Mouse (Mus musculus): Measurements from ENCODE around the gene Tmem208. TPM values are rescaled to one million over a fixed set of nuclear protein-coding genes. Genes with fewer than 3 reads are reported as not detected.

The Tmem208 gene
- polyA plus RNA-seq, 1 experiment from 2014 or later, result 91.4 TPM

DNA sequence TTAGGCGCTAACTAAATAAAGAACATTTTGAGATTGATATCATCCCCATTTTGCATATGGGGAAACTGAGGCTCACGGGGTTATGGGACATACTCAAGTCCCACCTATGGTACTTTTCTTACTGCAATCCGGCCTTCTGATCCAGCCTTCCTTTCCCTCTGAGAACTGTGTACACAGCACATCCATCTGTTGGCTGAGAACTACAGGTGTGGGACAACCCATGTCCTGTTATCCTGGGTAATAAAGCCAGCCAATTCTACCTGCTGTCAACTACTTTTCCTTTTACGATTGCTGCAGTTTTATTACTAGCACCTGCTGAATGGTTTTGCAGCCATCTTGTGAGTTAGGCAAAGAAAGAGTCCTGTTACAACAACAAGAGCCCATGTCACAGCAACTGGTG is 28.4 kb downstream of the Tmem208 start:
- WGBS, result 88% methylated on average over 4 of the region's 4 CpGs
- H3K9me3 ChIP-seq (ENCODE audit: control insufficient read depth, low read length), result no peaks in the 10 kb centered on the region
- 0 out of 2 replicates have a peak, but pooled peaks cover 2% of the 10 kb centered on the region for H3K36me3 ChIP-seq (ENCODE audit: control insufficient read depth, insufficient read depth, low read length)
- H3K4me1 ChIP-seq (ENCODE audit: control insufficient read depth, insufficient read depth, low read length), result peaks cover 2% of the 10 kb centered on the region; the same call in 1 of the 2 replicates
- no peak overlapping the region for H3K4me3 ChIP-seq (ENCODE audit: low read depth, low read length)
- no peak overlapping the region for H3K4me2 ChIP-seq
- no peak overlapping the region for H3K27ac ChIP-seq (ENCODE audit: low read depth, low read length)
- ATAC-seq (ENCODE audit: low FRiP score) (no peak), DNase-seq (ENCODE audit: low spot score, missing footprints) (no peak)
- H3K9ac ChIP-seq (ENCODE audit: low read length), result no peak overlapping the region
- H3K27me3 ChIP-seq (ENCODE audit: control insufficient read depth, insufficient read depth, low read length), result no peaks in the 10 kb centered on the region

DNA sequence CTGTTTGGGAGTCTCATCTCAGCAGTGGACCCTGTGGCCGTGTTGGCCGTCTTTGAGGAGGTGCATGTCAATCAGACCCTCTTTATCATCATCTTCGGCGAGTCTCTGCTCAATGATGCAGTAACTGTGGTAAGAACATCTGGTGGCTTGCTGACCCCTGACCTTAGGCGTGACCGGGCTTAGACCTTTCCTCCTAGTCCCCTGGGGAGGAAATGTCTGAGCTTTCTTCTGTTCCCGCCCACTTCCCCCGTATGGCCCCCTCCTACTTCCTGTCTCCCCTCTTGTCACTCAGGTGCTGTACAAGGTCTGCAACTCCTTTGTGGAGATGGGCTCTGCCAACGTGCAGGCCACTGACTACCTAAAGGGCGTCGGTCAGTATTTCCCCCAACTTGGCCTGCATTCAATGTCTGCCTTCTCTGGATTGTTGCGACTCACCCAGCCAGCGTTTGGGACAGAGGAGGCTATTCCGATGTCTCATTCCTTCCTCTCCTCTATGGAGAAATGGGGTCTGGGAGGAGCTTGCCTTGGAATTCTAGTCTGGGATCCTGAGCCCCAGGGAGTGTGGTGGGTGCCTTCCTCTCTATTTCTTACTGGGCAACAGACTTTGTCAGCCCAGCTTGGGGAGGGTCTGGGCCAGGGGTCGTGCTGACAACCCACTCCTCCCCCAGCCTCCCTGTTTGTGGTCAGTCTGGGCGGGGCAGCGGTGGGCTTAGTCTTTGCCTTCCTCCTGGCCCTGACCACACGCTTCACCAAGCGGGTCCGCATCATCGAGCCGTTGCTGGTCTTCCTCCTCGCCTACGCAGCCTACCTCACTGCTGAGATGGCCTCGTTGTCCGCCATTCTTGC is 29.2 kb downstream of the Tmem208 start:
- H3K4me2 ChIP-seq, result no peak overlapping the region
- H3K4me1 ChIP-seq (ENCODE audit: control insufficient read depth, insufficient read depth, low read length), result no peaks in the 10 kb centered on the region
- WGBS, result 59% methylated on average over 26 of the region's 26 CpGs
- H3K27ac ChIP-seq (ENCODE audit: low read depth, low read length), result no peak overlapping the region
- no peaks in the 10 kb centered on the region for H3K9me3 ChIP-seq (ENCODE audit: control insufficient read depth, low read length)
- ATAC-seq (ENCODE audit: low FRiP score), result no peak
- H3K36me3 ChIP-seq (ENCODE audit: control insufficient read depth, insufficient read depth, low read length), result 0 out of 2 replicates have a peak, but pooled peaks cover 2% of the 10 kb centered on the region
- H3K4me3 ChIP-seq (ENCODE audit: low read depth, low read length), result no peak overlapping the region
- no peak overlapping the region for H3K9ac ChIP-seq (ENCODE audit: low read length)
- no peak for DNase-seq (ENCODE audit: low spot score, missing footprints)
- H3K27me3 ChIP-seq (ENCODE audit: control insufficient read depth, insufficient read depth, low read length), result no peaks in the 10 kb centered on the region

- no peak overlapping the region for H3K4me3 ChIP-seq (ENCODE audit: low read depth, low read length)
- H3K9me3 ChIP-seq (ENCODE audit: control insufficient read depth, low read length), result no peaks in the 10 kb centered on the region
- H3K36me3 ChIP-seq (ENCODE audit: control insufficient read depth, insufficient read depth, low read length), result peaks cover 2% of the 10 kb centered on the region; the same call in 1 of the 2 replicates
- DNase-seq (ENCODE audit: low spot score, missing footprints), result no peak
- H3K4me2 ChIP-seq, result no peak overlapping the region
- 83% methylated on average over 14 of the region's 14 CpGs for WGBS
- no peaks in the 10 kb centered on the region for H3K4me1 ChIP-seq (ENCODE audit: control insufficient read depth, insufficient read depth, low read length)
- H3K27ac ChIP-seq (ENCODE audit: low read depth, low read length), result no peak overlapping the region
- no peaks in the 10 kb centered on the region for H3K27me3 ChIP-seq (ENCODE audit: control insufficient read depth, insufficient read depth, low read length)
- ATAC-seq (ENCODE audit: low FRiP score), result no peak
- H3K9ac ChIP-seq (ENCODE audit: low read length), result no peak overlapping the region
These were observed 30.5 kb downstream of the Tmem208 start for GRCm38 (mm10) chr8:105356681-105357080.

- Histone ChIP-seq H3K4me3 (ENCODE audit: low read depth, low read length) (no peak overlapping the region), H3K36me3 (ENCODE audit: control insufficient read depth, insufficient read depth, low read length) (no peaks in the 10 kb centered on the region; the same call in 1 of the 2 replicates), H3K4me1 (ENCODE audit: control insufficient read depth, insufficient read depth, low read length) (no peaks in the 10 kb centered on the region), H3K27me3 (ENCODE audit: control insufficient read depth, insufficient read depth, low read length) (no peaks in the 10 kb centered on the region), H3K27ac (ENCODE audit: low read depth, low read length) (no peak overlapping the region), H3K9ac (ENCODE audit: low read length) (no peak overlapping the region; the same call in 1 of the 2 replicates), H3K4me2 (no peak overlapping the region), H3K9me3 (ENCODE audit: control insufficient read depth, low read length) (no peaks in the 10 kb centered on the region)
- no peak for ATAC-seq (ENCODE audit: low FRiP score)
- no peak for DNase-seq (ENCODE audit: low spot score, missing footprints)
- WGBS, result 77% methylated on average over 15 of the region's 15 CpGs
These were observed 33.1 kb downstream of the Tmem208 start for GRCm38 (mm10) chr8:105359208-105359607.

DNA sequence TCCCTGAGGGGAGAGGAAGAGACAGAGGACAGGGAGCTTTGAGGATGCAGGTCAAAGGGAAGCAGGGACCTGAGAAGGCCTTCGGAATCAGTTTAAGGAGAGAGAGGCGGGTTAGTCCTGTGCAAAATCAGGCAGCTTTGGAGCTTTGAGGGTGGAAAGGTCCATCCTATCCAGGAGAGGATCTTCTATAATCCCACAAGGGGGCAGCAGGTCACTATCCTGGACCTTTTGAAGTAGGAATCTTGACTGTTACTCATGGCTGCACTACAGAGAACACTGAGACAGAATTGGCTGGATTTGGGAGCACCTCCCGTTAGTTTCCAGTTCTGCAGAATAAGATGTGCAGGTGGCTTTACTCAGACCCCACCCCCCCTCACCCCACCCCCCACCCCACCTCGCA is 33.5 kb downstream of the Tmem208 start:
- no peak overlapping the region for H3K27ac ChIP-seq (ENCODE audit: low read depth, low read length)
- H3K4me2 ChIP-seq, result no peak overlapping the region
- H3K4me1 ChIP-seq (ENCODE audit: control insufficient read depth, insufficient read depth, low read length), result no peaks in the 10 kb centered on the region
- H3K27me3 ChIP-seq (ENCODE audit: control insufficient read depth, insufficient read depth, low read length), result no peaks in the 10 kb centered on the region
- H3K9ac ChIP-seq (ENCODE audit: low read length), result no peak overlapping the region; the same call in 1 of the 2 replicates
- H3K9me3 ChIP-seq (ENCODE audit: control insufficient read depth, low read length), result no peaks in the 10 kb centered on the region
- DNase-seq (ENCODE audit: low spot score, missing footprints) (no peak), ATAC-seq (ENCODE audit: low FRiP score) (0 out of 2 replicates have a peak, but pooled peaks have one; percentile 13)
- WGBS, result 44% methylated on average over 4 of the region's 4 CpGs
- H3K4me3 ChIP-seq (ENCODE audit: low read depth, low read length), result no peak overlapping the region
- H3K36me3 ChIP-seq (ENCODE audit: control insufficient read depth, insufficient read depth, low read length), result no peaks in the 10 kb centered on the region; the same call in 1 of the 2 replicates

DNA sequence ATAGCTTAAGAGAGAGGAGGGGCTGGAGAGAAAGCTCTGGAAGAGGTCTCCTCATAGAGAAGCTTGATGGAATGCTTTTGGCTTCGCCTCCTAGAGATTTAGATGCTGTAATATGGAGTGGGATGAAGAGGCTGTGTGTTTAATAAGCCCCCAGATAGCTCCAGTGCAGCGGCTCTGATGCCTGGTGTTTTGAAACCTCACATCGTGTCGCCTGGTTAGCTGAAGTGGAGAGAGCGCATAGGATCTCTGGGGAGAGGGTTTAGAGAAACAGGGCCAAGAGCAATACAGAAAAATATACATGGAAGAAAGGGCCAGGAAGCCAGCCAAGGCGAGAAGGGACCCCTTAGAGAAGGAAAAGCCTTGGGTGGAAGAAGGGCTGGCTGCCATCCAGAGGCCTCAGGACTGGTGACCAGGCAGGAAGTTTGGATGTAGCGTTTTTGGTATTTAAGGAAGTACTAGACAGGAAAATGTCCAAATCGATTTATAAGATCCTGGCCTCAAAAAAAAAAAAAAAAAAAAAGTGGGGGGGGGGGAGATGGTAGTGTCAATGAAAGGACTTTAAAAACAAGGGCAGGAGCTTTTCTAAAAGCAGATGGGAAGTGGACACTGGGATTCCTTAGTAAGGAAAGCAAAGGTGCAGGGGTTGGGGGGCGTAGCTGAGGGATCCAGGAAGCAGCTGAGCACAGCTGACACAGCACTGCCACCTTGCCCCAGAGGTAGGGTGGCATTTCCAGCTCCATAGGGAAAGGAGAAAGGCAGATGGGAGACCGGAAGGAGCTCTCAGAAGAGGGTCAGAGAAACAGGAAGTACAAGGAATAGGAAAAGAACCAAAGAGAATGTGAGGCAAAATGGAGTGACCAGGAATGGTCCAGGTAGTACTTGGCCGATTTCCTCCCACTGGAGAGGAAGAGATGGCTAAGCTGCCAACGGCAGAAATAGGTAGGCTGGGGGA is 35.9 kb downstream of the Tmem208 start:
- H3K4me3 ChIP-seq (ENCODE audit: low read depth, low read length), result no peak overlapping the region
- WGBS, result 86% methylated on average over 12 of the region's 12 CpGs
- no peak overlapping the region for H3K4me2 ChIP-seq
- no peaks in the 10 kb centered on the region; the same call in 1 of the 2 replicates for H3K9me3 ChIP-seq (ENCODE audit: control insufficient read depth, low read length)
- H3K27ac ChIP-seq (ENCODE audit: low read depth, low read length), result no peak overlapping the region
- no peak overlapping the region for H3K9ac ChIP-seq (ENCODE audit: low read length)
- no peaks in the 10 kb centered on the region; the same call in none of the 2 replicates for H3K36me3 ChIP-seq (ENCODE audit: control insufficient read depth, insufficient read depth, low read length)
- no peaks in the 10 kb centered on the region for H3K27me3 ChIP-seq (ENCODE audit: control insufficient read depth, insufficient read depth, low read length)
- ATAC-seq (ENCODE audit: low FRiP score) (no peak), DNase-seq (ENCODE audit: low spot score, missing footprints) (no peak)
- H3K4me1 ChIP-seq (ENCODE audit: control insufficient read depth, insufficient read depth, low read length), result no peaks in the 10 kb centered on the region

DNA sequence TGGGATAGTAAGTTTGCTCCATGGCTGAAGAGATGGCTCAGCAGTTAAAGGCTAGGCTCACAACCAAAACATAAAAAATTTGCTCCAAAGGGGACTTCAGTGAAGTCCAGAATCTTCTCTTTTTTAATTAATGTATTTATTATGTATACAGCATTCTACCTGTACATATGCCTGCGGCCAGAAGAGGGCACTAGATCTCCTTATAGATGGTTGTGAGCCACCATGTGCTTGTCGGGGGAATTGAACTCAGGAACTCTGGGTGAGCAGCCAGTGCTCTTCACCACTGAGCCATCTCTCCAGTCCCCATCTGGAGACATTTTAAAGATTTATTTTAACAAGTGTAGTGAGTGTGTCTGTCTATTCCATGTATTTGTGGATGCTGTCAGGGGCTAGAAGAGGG is 41.0 kb downstream of the Tmem208 start:
- H3K9me3 ChIP-seq (ENCODE audit: control insufficient read depth, low read length), result no peaks in the 10 kb centered on the region; the same call in 1 of the 2 replicates
- H3K9ac ChIP-seq (ENCODE audit: low read length), result no peak overlapping the region
- H3K4me3 ChIP-seq (ENCODE audit: low read depth, low read length), result no peak overlapping the region
- H3K4me1 ChIP-seq (ENCODE audit: control insufficient read depth, insufficient read depth, low read length), result no peaks in the 10 kb centered on the region
- no peak overlapping the region for H3K4me2 ChIP-seq
- WGBS, result 63% methylated on average over 2 of the region's 2 CpGs
- no peak overlapping the region for H3K27ac ChIP-seq (ENCODE audit: low read depth, low read length)
- no peaks in the 10 kb centered on the region for H3K27me3 ChIP-seq (ENCODE audit: control insufficient read depth, insufficient read depth, low read length)
- ATAC-seq (ENCODE audit: low FRiP score), result no peak
- no peak for DNase-seq (ENCODE audit: low spot score, missing footprints)
- no peaks in the 10 kb centered on the region; the same call in 1 of the 2 replicates for H3K36me3 ChIP-seq (ENCODE audit: control insufficient read depth, insufficient read depth, low read length)

- Histone ChIP-seq H3K9ac (ENCODE audit: low read length) (no peak overlapping the region), H3K27me3 (ENCODE audit: control insufficient read depth, insufficient read depth, low read length) (no peaks in the 10 kb centered on the region), H3K27ac (ENCODE audit: low read depth, low read length) (no peak overlapping the region), H3K4me2 (no peak overlapping the region), H3K9me3 (ENCODE audit: control insufficient read depth, low read length) (peaks cover 3% of the 10 kb centered on the region; the same call in 1 of the 2 replicates), H3K4me3 (ENCODE audit: low read depth, low read length) (no peak overlapping the region), H3K4me1 (ENCODE audit: control insufficient read depth, insufficient read depth, low read length) (no peaks in the 10 kb centered on the region), H3K36me3 (ENCODE audit: control insufficient read depth, insufficient read depth, low read length) (no peaks in the 10 kb centered on the region)
- DNase-seq (ENCODE audit: low spot score, missing footprints), result no peak
- WGBS, result 73% methylated on average over 9 of the region's 9 CpGs
- ATAC-seq (ENCODE audit: low FRiP score), result no peak
These were observed 46.3 kb downstream of the Tmem208 start for GRCm38 (mm10) chr8:105372473-105372872.

Measured in midbrain, embryonic 11.5 days (tissue).